Mouse (Mus musculus): ENCODE measurements at regions not wholly inside any gene's neighbourhood (a gene's known extent, or its start where the extent isn't known, plus 50 kb on each side); places are given as distances from the start of the nearest gene placed in this dataset.

DNA sequence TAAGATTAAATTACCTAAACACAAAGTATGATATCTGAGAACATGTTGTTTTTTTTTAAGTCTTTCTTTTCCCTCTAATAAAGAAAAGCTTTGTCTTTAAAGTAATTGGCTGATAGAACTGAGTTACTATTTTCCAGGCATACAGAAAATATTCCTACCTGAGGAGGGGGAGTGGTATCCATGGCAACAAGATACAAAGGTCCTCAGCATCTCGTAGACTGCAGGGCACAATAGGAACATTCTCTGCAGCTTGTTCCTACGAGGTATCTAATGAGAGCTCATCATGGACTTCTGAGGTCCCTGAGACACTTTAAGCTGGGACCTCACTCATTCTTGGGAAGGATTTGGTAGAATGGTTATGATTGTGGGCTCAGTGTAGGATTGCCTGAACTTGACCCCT is 225.5 kb upstream of the Cdh4 start:
- TF ChIP-seq CTCF (IDR thresholded peaks at IDR 0.05): no peak
- no peak for TF ChIP-seq EP300 (IDR thresholded peaks at IDR 0.05)
